Mouse (Mus musculus) forebrain, embryonic 11.5 days (tissue): ENCODE results near the gene Myt1l. TPM values are rescaled to one million over a fixed set of nuclear protein-coding genes. Genes with fewer than 3 reads are reported as not detected.

ENCODE experiments used
- ATAC-seq: fragments of 200-750 bp; cut with Nextera tagmentation; replicated peaks from 2 replicates; pipeline ENCODE4 v1.8.0; 2017; ENCODE audit warnings: moderate TSS enrichment; ENCODE audit not compliant: low FRiP score
- DNase-seq: peaks from one replicate; pipeline ENCODE4 v3.0.0-alpha.2; 2017; ENCODE audit warnings: low spot score
- H3K27ac ChIP-seq: fragments of 300-500 bp; sonication (generic); 2 replicates; pipeline ENCODE4 v1.5.1; 2014; ENCODE audit warnings: low read depth, low read length
- H3K27me3 ChIP-seq: fragments of 300-500 bp; sonication (generic); 2 replicates; pipeline ENCODE4 v1.6.1; 2014; ENCODE audit warnings: mild to moderate bottlenecking, low read length, mixed read lengths; ENCODE audit not compliant: control insufficient read depth, insufficient read depth
- H3K36me3 ChIP-seq: fragments of 300-500 bp; sonication (generic); 2 replicates; pipeline ENCODE4 v1.6.1; 2014; ENCODE audit warnings: mild to moderate bottlenecking, low read length, moderate library complexity, mixed read lengths; ENCODE audit not compliant: control insufficient read depth, insufficient read depth
- H3K4me1 ChIP-seq: fragments of 300-500 bp; sonication (generic); replicated peaks from 2 replicates; pipeline ENCODE4 v1.6.1; 2014; ENCODE audit warnings: low read length, mixed read lengths; ENCODE audit not compliant: control insufficient read depth, insufficient read depth
- H3K4me2 ChIP-seq: fragments of 300-500 bp; sonication (generic); 2 replicates; pipeline ENCODE4 v1.6.1; 2014; ENCODE audit warnings: low read depth, mild to moderate bottlenecking, low read length, moderate library complexity, mixed read lengths; ENCODE audit not compliant: severe bottlenecking
- H3K4me3 ChIP-seq: fragments of 300-500 bp; sonication (generic); 2 replicates; pipeline ENCODE4 v1.5.1; 2014; ENCODE audit warnings: low read depth, low read length
- H3K9ac ChIP-seq: fragments of 300-500 bp; sonication (generic); 2 replicates; pipeline ENCODE4 v1.6.1; 2014; ENCODE audit warnings: low read length
- H3K9me3 ChIP-seq: fragments of 300-500 bp; sonication (generic); 2 replicates; pipeline ENCODE4 v1.6.1; 2016; ENCODE audit warnings: low read length, mixed read lengths; ENCODE audit not compliant: control insufficient read depth
- WGBS: fragments of 180-500 bp; shearing (Covaris S2); extraction: QIAGEN DNeasy Blood & Tissue Kit; methylation state at CpG from one replicate; pipeline ENCODE4 v1.1.7; 2014; 5-methylcytosine and 5-hydroxymethylcytosine counted together
- polyA plus RNA-seq: library from polyadenylated mRNA; unstranded; fragments of >200 nt; fragmentation: Nextera tagmentation; extraction: Ambion mirVana; gene quantifications from 2 replicates; pipeline ENCODE4 v1.2.1, GENCODE M21; 2014

Myt1l gene
- polyA plus RNA-seq, 1 experiment from 2014 or later: 18.7 TPM

GRCm38 (mm10) chr12:29728294-29728693 lies 200.1 kb downstream of the Myt1l start:
- 0 out of 2 replicates have a peak, but pooled peaks cover 5% of the 10 kb centered on the region for H3K4me1 ChIP-seq
- H3K36me3 ChIP-seq: no peaks in the 10 kb centered on the region
- ATAC-seq: no peak
- H3K4me2 ChIP-seq: no peak overlapping the region
- no peaks in the 10 kb centered on the region for H3K27me3 ChIP-seq
- no peaks in the 10 kb centered on the region for H3K9me3 ChIP-seq
- WGBS: 84% methylated on average over 2 of the region's 2 CpGs
- H3K4me3 ChIP-seq: no peak overlapping the region
- H3K9ac ChIP-seq: no peak overlapping the region
- no peak overlapping the region for H3K27ac ChIP-seq
- no peak for DNase-seq

GRCm38 (mm10) chr12:29740346-29741025 lies 212.3 kb downstream of the Myt1l start:
- Histone ChIP-seq H3K4me2 (no peak overlapping the region), H3K9me3 (no peaks in the 10 kb centered on the region), H3K4me3 (no peak overlapping the region), H3K9ac (no peak overlapping the region), H3K27me3 (no peaks in the 10 kb centered on the region), H3K4me1 (no peaks in the 10 kb centered on the region), H3K27ac (no peak overlapping the region), H3K36me3 (no peaks in the 10 kb centered on the region)
- WGBS: 62% methylated on average over 8 of the region's 8 CpGs
- DNase-seq: no peak
- no peak for ATAC-seq

GRCm38 (mm10) chr12:29741181-29741580 lies 213.0 kb downstream of the Myt1l start:
- no peaks in the 10 kb centered on the region for H3K4me1 ChIP-seq
- H3K4me2 ChIP-seq: no peak overlapping the region
- H3K27ac ChIP-seq: no peak overlapping the region
- no peak overlapping the region for H3K4me3 ChIP-seq
- H3K9ac ChIP-seq: no peak overlapping the region
- no peaks in the 10 kb centered on the region for H3K27me3 ChIP-seq
- no peaks in the 10 kb centered on the region for H3K9me3 ChIP-seq
- WGBS: 90% methylated on average over 6 of the region's 6 CpGs
- H3K36me3 ChIP-seq: no peaks in the 10 kb centered on the region
- no peak for DNase-seq
- ATAC-seq: no peak

- Histone ChIP-seq H3K27me3 (no peaks in the 10 kb centered on the region), H3K36me3 (no peaks in the 10 kb centered on the region), H3K27ac (no peak overlapping the region), H3K4me2 (no peak overlapping the region), H3K4me1 (no peaks in the 10 kb centered on the region), H3K9me3 (no peaks in the 10 kb centered on the region), H3K9ac (no peak overlapping the region), H3K4me3 (no peak overlapping the region)
- no peak for ATAC-seq
- whole genome bisulfite sequencing: 82% methylated on average over 4 of the region's 4 CpGs
- DNase-seq: no peak
Observed at GRCm38 (mm10) chr12:29750604-29751128, 222.5 kb downstream of the Myt1l start.

- no peaks in the 10 kb centered on the region for H3K27me3 ChIP-seq
- no peak overlapping the region for H3K4me2 ChIP-seq
- ATAC-seq: no peak
- DNase-seq: no peak
- H3K4me1 ChIP-seq: no peaks in the 10 kb centered on the region
- no peaks in the 10 kb centered on the region for H3K9me3 ChIP-seq
- H3K27ac ChIP-seq: no peak overlapping the region
- no peak overlapping the region for H3K9ac ChIP-seq
- no peaks in the 10 kb centered on the region for H3K36me3 ChIP-seq
- WGBS: 92% methylated on average over 5 of the region's 5 CpGs
- H3K4me3 ChIP-seq: no peak overlapping the region
Observed at GRCm38 (mm10) chr12:29755086-29755871, 227.1 kb downstream of the Myt1l start.

- DNase-seq (no peak), ATAC-seq (no peak)
Observed at GRCm38 (mm10) chr12:29755872-29756265, 227.7 kb downstream of the Myt1l start.

GRCm38 (mm10) chr12:29760611-29761010 lies 232.4 kb downstream of the Myt1l start:
- Histone ChIP-seq H3K4me3 (no peak overlapping the region), H3K4me2 (no peak overlapping the region), H3K9ac (no peak overlapping the region), H3K36me3 (no peaks in the 10 kb centered on the region), H3K27ac (no peak overlapping the region), H3K9me3 (no peaks in the 10 kb centered on the region), H3K27me3 (no peaks in the 10 kb centered on the region), H3K4me1 (no peaks in the 10 kb centered on the region)
- DNase-seq: no peak
- whole genome bisulfite sequencing: 83% methylated on average over 4 of the region's 4 CpGs
- ATAC-seq: no peak

More at GRCm38 (mm10) chr12:29755872-29756265, 227.7 kb downstream of the Myt1l start:
- Histone ChIP-seq H3K4me2 (no peak overlapping the region), H3K27me3 (no peaks in the 10 kb centered on the region), H3K9me3 (no peaks in the 10 kb centered on the region), H3K27ac (no peak overlapping the region), H3K4me3 (no peak overlapping the region), H3K36me3 (no peaks in the 10 kb centered on the region), H3K9ac (no peak overlapping the region), H3K4me1 (no peaks in the 10 kb centered on the region)
- WGBS: 90% methylated on average over 3 of the region's 3 CpGs

GRCm38 (mm10) chr12:29766158-29766557 lies 238.0 kb downstream of the Myt1l start:
- WGBS: 90% methylated on average over 1 of the region's 1 CpGs
- no peaks in the 10 kb centered on the region for H3K36me3 ChIP-seq
- H3K9me3 ChIP-seq: no peaks in the 10 kb centered on the region
- H3K4me3 ChIP-seq: no peak overlapping the region
- DNase-seq (no peak), ATAC-seq (no peak)
- no peak overlapping the region for H3K4me2 ChIP-seq
- H3K4me1 ChIP-seq: no peaks in the 10 kb centered on the region
- H3K9ac ChIP-seq: no peak overlapping the region
- H3K27me3 ChIP-seq: no peaks in the 10 kb centered on the region
- H3K27ac ChIP-seq: no peak overlapping the region
